Mouse (Mus musculus): ENCODE measurements around the gene Nmt2.

Gene Nmt2

GRCm38 (mm10) chr2:3332056-3332455 is 48.0 kb downstream of the Nmt2 start:
- Histone ChIP-seq H3K9me3 (ENCODE audit: low read length) (no peaks in the 10 kb centered on the region), H3K27me3 (ENCODE audit: insufficient read depth, low read length) (peaks cover 3% of the 10 kb centered on the region; the same call in 1 of the 2 replicates), H3K4me1 (replicated peaks; ENCODE audit: low read depth, low read length) (peaks cover 30% of the 10 kb centered on the region), H3K36me3 (ENCODE audit: insufficient read depth, low read length) (peaks cover 43% of the 10 kb centered on the region), H3K4me3 (replicated peaks; ENCODE audit: low read length) (peak overlapping the region; percentile 89)
- TF ChIP-seq CTCF (conservative IDR thresholded peaks at IDR 0.05; ENCODE audit: low read length), result no peak
- TF ChIP-seq POU5F1 (IDR thresholded peaks at IDR 0.05; ENCODE audit: borderline replicate concordance, low read length), result no peak
- TF ChIP-seq NANOG (IDR thresholded peaks at IDR 0.05; ENCODE audit: borderline replicate concordance, low read length), result no peak

- TF ChIP-seq NANOG (IDR thresholded peaks at IDR 0.05; ENCODE audit: borderline replicate concordance, low read length) (no peak), POU5F1 (IDR thresholded peaks at IDR 0.05; ENCODE audit: borderline replicate concordance, low read length) (no peak), CTCF (conservative IDR thresholded peaks at IDR 0.05; ENCODE audit: low read length) (no peak)
- Histone ChIP-seq H3K9me3 (ENCODE audit: low read length) (no peaks in the 10 kb centered on the region), H3K27me3 (ENCODE audit: insufficient read depth, low read length) (peaks cover 3% of the 10 kb centered on the region; the same call in 1 of the 2 replicates), H3K4me1 (replicated peaks; ENCODE audit: low read depth, low read length) (peaks cover 30% of the 10 kb centered on the region), H3K4me3 (replicated peaks; ENCODE audit: low read length) (peak within 1 kb of the TSS; percentile 89), H3K36me3 (ENCODE audit: insufficient read depth, low read length) (peaks cover 37% of the 10 kb centered on the region)
These were observed 48.7 kb downstream of the Nmt2 start, which contains the start of gene Rpp38 for GRCm38 (mm10) chr2:3332484-3333242. Gene Rpp38, minus strand, starts transcription at chr2:3332643.

GRCm38 (mm10) chr2:3333761-3334160 is 49.7 kb downstream of the Nmt2 start:
- peaks cover 26% of the 10 kb centered on the region for H3K36me3 ChIP-seq (ENCODE audit: insufficient read depth, low read length)
- TF ChIP-seq CTCF (conservative IDR thresholded peaks at IDR 0.05; ENCODE audit: low read length) (no peak), NANOG (IDR thresholded peaks at IDR 0.05; ENCODE audit: borderline replicate concordance, low read length) (no peak), POU5F1 (IDR thresholded peaks at IDR 0.05; ENCODE audit: borderline replicate concordance, low read length) (no peak)
- H3K9me3 ChIP-seq (ENCODE audit: low read length), result no peaks in the 10 kb centered on the region
- peaks cover 3% of the 10 kb centered on the region; the same call in 1 of the 2 replicates for H3K27me3 ChIP-seq (ENCODE audit: insufficient read depth, low read length)
- peaks cover 31% of the 10 kb centered on the region for H3K4me1 ChIP-seq (replicated peaks; ENCODE audit: low read depth, low read length)
- no peak overlapping the region for H3K4me3 ChIP-seq (replicated peaks; ENCODE audit: low read length)

GRCm38 (mm10) chr2:3335611-3336301 is 51.7 kb downstream of the Nmt2 start, which contains the start of gene Acbd7:
Gene Acbd7, plus strand, starts transcription at chr2:3336168.
- peaks cover 27% of the 10 kb centered on the region for H3K4me1 ChIP-seq (replicated peaks; ENCODE audit: low read depth, low read length)
- H3K27me3 ChIP-seq (ENCODE audit: insufficient read depth, low read length), result peaks cover 3% of the 10 kb centered on the region; the same call in 1 of the 2 replicates
- no peak for TF ChIP-seq POU5F1 (IDR thresholded peaks at IDR 0.05; ENCODE audit: borderline replicate concordance, low read length)
- TF ChIP-seq NANOG (IDR thresholded peaks at IDR 0.05; ENCODE audit: borderline replicate concordance, low read length), result no peak
- TF ChIP-seq CTCF (conservative IDR thresholded peaks at IDR 0.05; ENCODE audit: low read length), result no peak
- H3K36me3 ChIP-seq (ENCODE audit: insufficient read depth, low read length), result peaks cover 6% of the 10 kb centered on the region; the same call in 1 of the 2 replicates
- no peaks in the 10 kb centered on the region for H3K9me3 ChIP-seq (ENCODE audit: low read length)
- H3K4me3 ChIP-seq (replicated peaks; ENCODE audit: low read length), result peak within 1 kb of the TSS; percentile 76

- no peak overlapping the region for H3K4me3 ChIP-seq (replicated peaks; ENCODE audit: low read length)
- 0 out of 2 replicates have a peak, but pooled peaks cover 3% of the 10 kb centered on the region for H3K27me3 ChIP-seq (ENCODE audit: insufficient read depth, low read length)
- H3K36me3 ChIP-seq (ENCODE audit: insufficient read depth, low read length), result no peaks in the 10 kb centered on the region
- no peaks in the 10 kb centered on the region for H3K9me3 ChIP-seq (ENCODE audit: low read length)
- H3K4me1 ChIP-seq (replicated peaks; ENCODE audit: low read depth, low read length), result no peaks in the 10 kb centered on the region
- TF ChIP-seq POU5F1 (IDR thresholded peaks at IDR 0.05; ENCODE audit: borderline replicate concordance, low read length) (no peak), CTCF (conservative IDR thresholded peaks at IDR 0.05; ENCODE audit: low read length) (no peak), NANOG (IDR thresholded peaks at IDR 0.05; ENCODE audit: borderline replicate concordance, low read length) (no peak)
These were observed 64.4 kb downstream of the Nmt2 start for GRCm38 (mm10) chr2:3348422-3348821.

GRCm38 (mm10) chr2:3348919-3349318 is 64.9 kb downstream of the Nmt2 start:
- Histone ChIP-seq H3K4me3 (replicated peaks; ENCODE audit: low read length) (no peak overlapping the region), H3K4me1 (replicated peaks; ENCODE audit: low read depth, low read length) (no peaks in the 10 kb centered on the region), H3K36me3 (ENCODE audit: insufficient read depth, low read length) (no peaks in the 10 kb centered on the region), H3K27me3 (ENCODE audit: insufficient read depth, low read length) (0 out of 2 replicates have a peak, but pooled peaks cover 3% of the 10 kb centered on the region), H3K9me3 (ENCODE audit: low read length) (no peaks in the 10 kb centered on the region)
- TF ChIP-seq CTCF (conservative IDR thresholded peaks at IDR 0.05; ENCODE audit: low read length) (peak; percentile 67), POU5F1 (IDR thresholded peaks at IDR 0.05; ENCODE audit: borderline replicate concordance, low read length) (no peak), NANOG (IDR thresholded peaks at IDR 0.05; ENCODE audit: borderline replicate concordance, low read length) (no peak)

GRCm38 (mm10) chr2:3353160-3353559 is 69.1 kb downstream of the Nmt2 start:
- no peaks in the 10 kb centered on the region for H3K9me3 ChIP-seq (ENCODE audit: low read length)
- TF ChIP-seq POU5F1 (IDR thresholded peaks at IDR 0.05; ENCODE audit: borderline replicate concordance, low read length) (no peak), CTCF (conservative IDR thresholded peaks at IDR 0.05; ENCODE audit: low read length) (no peak), NANOG (IDR thresholded peaks at IDR 0.05; ENCODE audit: borderline replicate concordance, low read length) (no peak)

GRCm38 (mm10) chr2:3355793-3356192 is 71.8 kb downstream of the Nmt2 start:
- Histone ChIP-seq H3K27me3 (ENCODE audit: insufficient read depth, low read length) (no peaks in the 10 kb centered on the region), H3K4me1 (replicated peaks; ENCODE audit: low read depth, low read length) (no peaks in the 10 kb centered on the region), H3K36me3 (ENCODE audit: insufficient read depth, low read length) (no peaks in the 10 kb centered on the region), H3K4me3 (replicated peaks; ENCODE audit: low read length) (no peak overlapping the region), H3K9me3 (ENCODE audit: low read length) (no peaks in the 10 kb centered on the region)
- TF ChIP-seq CTCF (conservative IDR thresholded peaks at IDR 0.05; ENCODE audit: low read length), result no peak
- no peak for TF ChIP-seq POU5F1 (IDR thresholded peaks at IDR 0.05; ENCODE audit: borderline replicate concordance, low read length)
- TF ChIP-seq NANOG (IDR thresholded peaks at IDR 0.05; ENCODE audit: borderline replicate concordance, low read length), result no peak

More at GRCm38 (mm10) chr2:3353160-3353559, 69.1 kb downstream of the Nmt2 start:
- H3K4me3 ChIP-seq (replicated peaks; ENCODE audit: low read length), result no peak overlapping the region
- no peaks in the 10 kb centered on the region for H3K27me3 ChIP-seq (ENCODE audit: insufficient read depth, low read length)
- H3K36me3 ChIP-seq (ENCODE audit: insufficient read depth, low read length), result no peaks in the 10 kb centered on the region
- H3K4me1 ChIP-seq (replicated peaks; ENCODE audit: low read depth, low read length), result no peaks in the 10 kb centered on the region
